ENCODE assay signal across 7 mouse cellular contexts in the genomic region with DNA sequence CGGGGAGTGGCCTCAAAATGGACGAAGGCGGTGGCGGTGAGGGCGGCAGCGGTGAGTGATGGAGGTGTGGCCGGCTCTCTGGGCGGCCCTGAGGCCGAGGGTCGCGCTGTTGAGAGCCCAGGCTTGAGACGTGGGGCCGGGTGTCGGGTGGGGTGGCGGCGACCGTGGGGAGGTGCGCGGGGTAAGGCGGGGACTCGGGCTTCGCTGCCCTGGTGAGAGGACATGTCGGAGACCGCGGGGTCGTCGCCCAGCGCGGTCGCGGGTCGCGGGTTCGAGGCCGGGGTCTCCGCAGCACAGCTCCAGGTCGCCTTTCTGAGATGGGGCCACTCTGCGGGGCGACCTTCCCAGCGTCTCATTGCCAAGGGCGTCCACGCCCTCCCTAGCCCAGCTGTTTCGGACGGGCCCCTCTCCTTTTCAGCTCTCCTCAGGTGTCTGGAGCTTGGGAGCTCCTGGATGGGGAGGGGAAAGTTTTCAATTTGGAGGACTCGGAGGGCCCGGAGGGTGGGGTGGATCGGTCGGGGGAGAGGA. TPM values are rescaled to one million over a fixed set of nuclear protein-coding genes. Genes with fewer than 3 reads are reported as not detected.
DNase-seq lines count a peak whose midpoint lies in the region; ATAC-seq lines count a peak whose summit lies in the region.

No protein-coding gene starts in this region.

- peak overlapping the region; percentile 55 for H3K4me3 ChIP-seq in neural tube, embryonic 11.5 days (ENCODE audit: low read depth, low read length)
- H3K4me3 ChIP-seq in embryonic facial prominence, embryonic 14.5 days (ENCODE audit: low read depth, low read length) = peak overlapping the region; percentile 70
- H3K4me3 ChIP-seq in hindbrain, embryonic 15.5 days = peak overlapping the region; percentile 98
- H3K4me3 ChIP-seq in midbrain, embryonic 15.5 days = peak overlapping the region; percentile 67

- H3K9me3 ChIP-seq in neural tube, embryonic 11.5 days (ENCODE audit: control insufficient read depth, low read length) = no peaks in the 10 kb centered on the region
- H3K9me3 ChIP-seq in embryonic facial prominence, embryonic 14.5 days (ENCODE audit: control insufficient read depth, low read length) = no peaks in the 10 kb centered on the region
- no peaks in the 10 kb centered on the region for H3K9me3 ChIP-seq in hindbrain, embryonic 15.5 days
- H3K9me3 ChIP-seq in midbrain, embryonic 15.5 days = no peaks in the 10 kb centered on the region

- H3K9ac ChIP-seq in neural tube, embryonic 11.5 days (ENCODE audit: low read length) = peak overlapping the region; percentile 68
- H3K9ac ChIP-seq in embryonic facial prominence, embryonic 14.5 days (ENCODE audit: low read depth, low read length) = peak overlapping the region; percentile 80
- peak overlapping the region; percentile 87 for H3K9ac ChIP-seq in hindbrain, embryonic 15.5 days
- peak overlapping the region; percentile 85 for H3K9ac ChIP-seq in midbrain, embryonic 15.5 days

- H3K27me3 ChIP-seq in neural tube, embryonic 11.5 days (ENCODE audit: control insufficient read depth, insufficient read depth, low read length) = no peaks in the 10 kb centered on the region
- no peaks in the 10 kb centered on the region for H3K27me3 ChIP-seq in embryonic facial prominence, embryonic 14.5 days (replicated peaks; ENCODE audit: control insufficient read depth, insufficient read depth, low read length)
- H3K27me3 ChIP-seq in hindbrain, embryonic 15.5 days = no peaks in the 10 kb centered on the region
- H3K27me3 ChIP-seq in midbrain, embryonic 15.5 days (replicated peaks) = no peaks in the 10 kb centered on the region

- DNase-seq in neural tube, embryonic 11.5 days (ENCODE audit: low spot score) = no peak
- DNase-seq in neural tube, embryonic 10.5 days (ENCODE audit: extremely low spot score, low spot score) = no peak
- no peak for DNase-seq in embryonic facial prominence, embryonic 14.5 days (ENCODE audit: low spot score)
- DNase-seq in layer of hippocampus, postnatal 14 days (ENCODE audit: low spot score in 2 of 2) = no peak
- DNase-seq in right cerebral cortex, postnatal 4 days = no peak

- peaks cover 14% of the 10 kb centered on the region for H3K4me1 ChIP-seq in neural tube, embryonic 11.5 days (ENCODE audit: control insufficient read depth, insufficient read depth, low read length)
- H3K4me1 ChIP-seq in embryonic facial prominence, embryonic 14.5 days (ENCODE audit: control insufficient read depth, insufficient read depth, low read length) = peaks cover 45% of the 10 kb centered on the region
- H3K4me1 ChIP-seq in hindbrain, embryonic 15.5 days (replicated peaks) = peaks cover 29% of the 10 kb centered on the region
- H3K4me1 ChIP-seq in midbrain, embryonic 15.5 days = peaks cover 26% of the 10 kb centered on the region

- H3K27ac ChIP-seq in neural tube, embryonic 11.5 days (ENCODE audit: low read depth, low read length) = peak overlapping the region; percentile 24; the same call in 1 of the 2 replicates
- H3K27ac ChIP-seq in embryonic facial prominence, embryonic 14.5 days (replicated peaks; ENCODE audit: low read depth, low read length) = peak overlapping the region; percentile 79
- H3K27ac ChIP-seq in hindbrain, embryonic 15.5 days (replicated peaks) = peak overlapping the region; percentile 85
- peak overlapping the region; percentile 82 for H3K27ac ChIP-seq in midbrain, embryonic 15.5 days

- no peaks in the 10 kb centered on the region for H3K36me3 ChIP-seq in neural tube, embryonic 11.5 days (ENCODE audit: control insufficient read depth, insufficient read depth, low read length)
- H3K36me3 ChIP-seq in embryonic facial prominence, embryonic 14.5 days (ENCODE audit: control insufficient read depth, insufficient read depth, low read length) = no peaks in the 10 kb centered on the region
- no peaks in the 10 kb centered on the region for H3K36me3 ChIP-seq in hindbrain, embryonic 15.5 days
- no peaks in the 10 kb centered on the region for H3K36me3 ChIP-seq in midbrain, embryonic 15.5 days (replicated peaks)

- WGBS in neural tube, embryonic 11.5 days = 1% methylated on average over 44 of the region's 48 CpGs
- 0% methylated on average over 19 of the region's 48 CpGs for WGBS in embryonic facial prominence, embryonic 14.5 days
- 1% methylated on average over 48 of the region's 48 CpGs for WGBS in hindbrain, embryonic 15.5 days
- under 1% methylated on average over 48 of the region's 48 CpGs for WGBS in midbrain, embryonic 15.5 days

- peak; percentile 71 for ATAC-seq in neural tube, embryonic 11.5 days (ENCODE audit: insufficient read depth, low FRiP score, low TSS enrichment)
- ATAC-seq in embryonic facial prominence, embryonic 14.5 days (ENCODE audit: low read depth) = peak; percentile 75
- ATAC-seq in hindbrain, embryonic 15.5 days (ENCODE audit: low FRiP score, low read depth) = peak; percentile 80
- peak; percentile 83 for ATAC-seq in midbrain, embryonic 15.5 days (replicated peaks)

- peak overlapping the region; percentile 80 for H3K4me2 ChIP-seq in neural tube, embryonic 11.5 days (ENCODE audit: low read depth)
- H3K4me2 ChIP-seq in embryonic facial prominence, embryonic 14.5 days (ENCODE audit: low read depth, low read length) = peak overlapping the region; percentile 84
- H3K4me2 ChIP-seq in hindbrain, embryonic 15.5 days = peak overlapping the region; percentile 93
- H3K4me2 ChIP-seq in midbrain, embryonic 15.5 days = peak overlapping the region; percentile 79

RNA-seq across cellular contexts. Expression of gene Cyth3, which starts 0.4 kb away (rescaled TPM):
- 40.0 and 42.2 TPM in 2 replicates for polyA plus RNA-seq in neural tube, embryonic 11.5 days (2014; fragmentation: Nextera tagmentation; extraction: Ambion mirVana)
- 52.0 and 61.2 TPM in 2 replicates for polyA plus RNA-seq in embryonic facial prominence, embryonic 14.5 days (2014; fragmentation: Nextera tagmentation; extraction: Ambion mirVana)
- polyA plus RNA-seq in hindbrain, embryonic 15.5 days (2015; fragmentation: Nextera tagmentation; extraction: Ambion mirVana) = 40.8 and 42.4 TPM in 2 replicates
- polyA plus RNA-seq in midbrain, embryonic 15.5 days (2015; fragmentation: Nextera tagmentation; extraction: Ambion mirVana) = 39.1 and 41.4 TPM in 2 replicates
- 10 to 100 TPM; 48.1 to 52.4 TPM for total RNA-seq in layer of hippocampus, postnatal 14 days (2021)

Comparison
In these comparisons a context has a peak if more than half of its experiments do, and no peak if none do; other contexts are left out.
1. H3K27ac ChIP-seq: peak in every context shown above with its lines; median percentile 85 in hindbrain, embryonic 15.5 days; 82 in midbrain, embryonic 15.5 days; 79 in embryonic facial prominence, embryonic 14.5 days; 24 in neural tube, embryonic 11.5 days.